8 mouse cellular contexts compared by ENCODE assay signal in the genomic region with DNA sequence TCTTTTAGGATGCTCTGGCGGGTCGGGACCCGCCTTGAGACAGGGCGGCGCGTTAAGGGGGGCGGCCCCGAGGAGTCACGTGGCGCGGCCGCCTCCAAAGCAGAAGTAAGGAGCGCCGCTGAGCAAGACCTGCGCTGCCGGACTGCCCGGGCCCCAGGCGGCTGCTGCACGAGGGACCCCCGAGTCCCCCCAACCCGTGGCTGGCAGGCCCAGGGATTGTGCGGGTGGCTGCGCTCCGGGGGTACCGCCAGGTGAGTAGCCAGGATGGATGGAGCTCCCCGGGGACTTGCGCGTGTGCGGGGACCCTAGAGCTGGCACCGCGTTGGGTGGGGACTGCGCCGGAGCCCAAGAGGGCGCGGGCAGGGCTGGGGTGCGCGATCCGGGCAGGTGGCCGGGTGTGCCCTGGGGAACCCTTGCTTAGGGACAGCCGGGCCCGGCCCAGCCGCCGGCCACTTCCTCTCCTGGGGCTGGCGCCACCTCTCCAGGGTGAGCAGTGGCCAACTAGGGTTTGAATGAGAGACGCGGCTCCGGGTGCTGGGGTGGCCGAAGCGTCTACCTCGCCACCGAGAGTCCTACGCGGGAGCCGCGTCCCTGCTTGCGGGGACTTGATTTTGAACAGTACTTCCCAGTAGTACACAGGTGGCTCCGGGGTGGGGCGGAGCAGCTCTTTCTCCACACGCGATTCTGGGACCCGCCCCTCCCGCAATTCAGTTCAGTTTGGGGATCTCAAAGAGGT. TPM values are rescaled to one million over a fixed set of nuclear protein-coding genes. Genes with fewer than 3 reads are reported as not detected.
A peak's percentile ranks its signal among the peaks of the same experiment; 100 is the strongest.
DNase-seq lines count a peak whose midpoint lies in the region; ATAC-seq and TF ChIP-seq lines count a peak whose summit lies in the region.

A gene (plus strand): TSS at position 113 of the 736 bp plus-strand sequence.

- TF ChIP-seq CTCF in midbrain, postnatal 0 days (IDR thresholded peaks at IDR 0.05) = no peak

- H3K9ac ChIP-seq in hindbrain, embryonic 16.5 days (ENCODE audit: low read depth, low read length) = peak within 1 kb of the TSS; percentile 74
- peak within 1 kb of the TSS; percentile 62 for H3K9ac ChIP-seq in liver, embryonic 12.5 days
- H3K9ac ChIP-seq in midbrain, postnatal 0 days (replicated peaks; ENCODE audit: low read length, poor library complexity, severe bottlenecking) = peak within 1 kb of the TSS; percentile 66
- H3K9ac ChIP-seq in stomach, embryonic 15.5 days = peak within 1 kb of the TSS; percentile 48

- no peaks in the 10 kb centered on the region for H3K36me3 ChIP-seq in hindbrain, embryonic 16.5 days (ENCODE audit: control insufficient read depth, insufficient read depth, low read length)
- no peaks in the 10 kb centered on the region for H3K36me3 ChIP-seq in liver, embryonic 12.5 days
- H3K36me3 ChIP-seq in midbrain, postnatal 0 days (ENCODE audit: insufficient read depth, low read length) = no peaks in the 10 kb centered on the region
- no peaks in the 10 kb centered on the region for H3K36me3 ChIP-seq in stomach, embryonic 15.5 days

- H3K27me3 ChIP-seq in hindbrain, embryonic 16.5 days (replicated peaks; ENCODE audit: control insufficient read depth, insufficient read depth, low read length) = peaks cover 12% of the 10 kb centered on the region
- peaks cover 45% of the 10 kb centered on the region for H3K27me3 ChIP-seq in liver, embryonic 12.5 days (replicated peaks)
- peaks cover 20% of the 10 kb centered on the region for H3K27me3 ChIP-seq in midbrain, postnatal 0 days (ENCODE audit: insufficient read depth, low read length)
- peaks cover 10% of the 10 kb centered on the region for H3K27me3 ChIP-seq in stomach, embryonic 15.5 days (replicated peaks)

- 2% methylated on average over 62 of the region's 62 CpGs for WGBS in hindbrain, embryonic 16.5 days
- WGBS in liver, embryonic 12.5 days (ENCODE audit: insufficient replicate concordance) = 1% methylated on average over 62 of the region's 62 CpGs
- WGBS in midbrain, postnatal 0 days = under 1% methylated on average over 62 of the region's 62 CpGs
- 1% methylated on average over 62 of the region's 62 CpGs for WGBS in stomach, embryonic 15.5 days

- H3K27ac ChIP-seq in hindbrain, embryonic 16.5 days (ENCODE audit: low read depth, low read length) = no peak within 1 kb of the TSS
- no peak within 1 kb of the TSS for H3K27ac ChIP-seq in liver, embryonic 12.5 days
- no peak within 1 kb of the TSS for H3K27ac ChIP-seq in midbrain, postnatal 0 days (ENCODE audit: low read depth, low read length)
- 0 out of 2 replicates have a peak within 1 kb of the TSS, but pooled peaks have one; percentile 16 for H3K27ac ChIP-seq in stomach, embryonic 15.5 days

- peaks cover 9% of the 10 kb centered on the region for H3K4me1 ChIP-seq in hindbrain, embryonic 16.5 days (ENCODE audit: control insufficient read depth, insufficient read depth, low read depth, low read length)
- peaks cover 16% of the 10 kb centered on the region; the same call in 1 of the 2 replicates for H3K4me1 ChIP-seq in liver, embryonic 12.5 days
- no peaks in the 10 kb centered on the region for H3K4me1 ChIP-seq in midbrain, postnatal 0 days (ENCODE audit: insufficient read depth, low read length)
- H3K4me1 ChIP-seq in stomach, embryonic 15.5 days = peaks cover 11% of the 10 kb centered on the region

- intact Hi-C loops in gastrocnemius, postnatal 14 days (cut with DNase I; ENCODE audit: low total_unique reads) = no loop called here

- H3K4me2 ChIP-seq in hindbrain, embryonic 16.5 days (ENCODE audit: low read length) = peak within 1 kb of the TSS; percentile 100
- peak within 1 kb of the TSS; percentile 95 for H3K4me2 ChIP-seq in liver, embryonic 12.5 days
- H3K4me2 ChIP-seq in midbrain, postnatal 0 days (ENCODE audit: low read depth, low read length, poor library complexity, severe bottlenecking) = peak within 1 kb of the TSS; percentile 100
- H3K4me2 ChIP-seq in stomach, embryonic 15.5 days = peak within 1 kb of the TSS; percentile 100

- DNase-seq in ES-CJ7 (ENCODE audit: low read depth, low spot score) = peak; percentile 57
- peak; percentile 59 for DNase-seq in adrenal gland, postnatal 25 days
- DNase-seq in gastrocnemius, postnatal 14 days = peak; percentile 31
- no peak for DNase-seq in midbrain, postnatal 0 days (ENCODE audit: low spot score)
- no peak for DNase-seq in left cerebral cortex, adult 9 months (ENCODE audit: low spot score in 2 of 2)

- peak within 1 kb of the TSS; percentile 66 for H3K4me3 ChIP-seq in hindbrain, embryonic 16.5 days (ENCODE audit: low read length)
- H3K4me3 ChIP-seq in liver, embryonic 12.5 days = peak within 1 kb of the TSS; percentile 66
- H3K4me3 ChIP-seq in midbrain, postnatal 0 days (ENCODE audit: low read depth, low read length) = peak within 1 kb of the TSS; percentile 63
- H3K4me3 ChIP-seq in stomach, embryonic 15.5 days (replicated peaks) = peak within 1 kb of the TSS; percentile 64

- ATAC-seq in hindbrain, embryonic 16.5 days = peak; percentile 65
- ATAC-seq in liver, embryonic 12.5 days = peak; percentile 62; the same call in 1 of the 2 replicates
- ATAC-seq in midbrain, postnatal 0 days (ENCODE audit: low FRiP score) = peak; percentile 47; the same call in 1 of the 2 replicates
- ATAC-seq in stomach, embryonic 15.5 days (ENCODE audit: insufficient read depth, low FRiP score, low read depth) = peak; percentile 67; the same call in 1 of the 2 replicates

- H3K9me3 ChIP-seq in hindbrain, embryonic 16.5 days (ENCODE audit: control insufficient read depth, low read length) = no peaks in the 10 kb centered on the region
- H3K9me3 ChIP-seq in liver, embryonic 12.5 days (replicated peaks) = no peaks in the 10 kb centered on the region
- H3K9me3 ChIP-seq in midbrain, postnatal 0 days (ENCODE audit: low read length) = no peaks in the 10 kb centered on the region
- H3K9me3 ChIP-seq in stomach, embryonic 15.5 days = no peaks in the 10 kb centered on the region

RNA-seq across cellular contexts. Expression of the gene that starts here (rescaled TPM):
- total RNA-seq in adrenal gland, postnatal 25 days (2021) = 4.8 and 6.5 TPM in 2 replicates
- 1 to 10 TPM in 1 of 2 experiments, under 1 TPM in 1; 0.84 to 1.2 TPM for total RNA-seq in gastrocnemius, postnatal 14 days (2021)
- 1.3 and 1.5 TPM in 2 replicates for polyA plus RNA-seq in hindbrain, embryonic 16.5 days (2015; fragmentation: Nextera tagmentation; extraction: Ambion mirVana)
- 11.9 and 13.3 TPM in 2 replicates for polyA plus RNA-seq in liver, embryonic 12.5 days (2016; fragmentation: Nextera tagmentation; extraction: Ambion mirVana)
- 2.4 and 2.6 TPM in 2 replicates for total RNA-seq in midbrain, postnatal 0 days (2014; rRNA removed)
- polyA plus RNA-seq in midbrain, postnatal 0 days (2015; fragmentation: Nextera tagmentation; extraction: Ambion mirVana) = 1.5 and 1.9 TPM in 2 replicates
- polyA plus RNA-seq in stomach, embryonic 15.5 days (2015; fragmentation: Nextera tagmentation; extraction: Ambion mirVana) = 4.2 and 4.9 TPM in 2 replicates

Comparison
In these comparisons a context has a peak if more than half of its experiments do, and no peak if none do; other contexts are left out.
1. DNase-seq: peak in ES-CJ7 (single experiment), adrenal gland, postnatal 25 days (single experiment) and gastrocnemius, postnatal 14 days (single experiment); none in midbrain, postnatal 0 days (single experiment) and left cerebral cortex, adult 9 months (0 of 2).
2. Peak in every context shown above with its lines, with median percentiles within 50 percentile points of each other: ATAC-seq, H3K4me2 ChIP-seq, H3K4me3 ChIP-seq and H3K9ac ChIP-seq.